Mouse (Mus musculus) embryo, embryonic 11 days (tissue): ENCODE data around the gene Sp100.

Experiments used
- DNase-seq: peaks from one replicate; pipeline ENCODE4 v3.0.0-alpha.2; 2015

The Sp100 gene

GRCm38 (mm10) chr1:85703245-85704186, 53.7 kb downstream of the Sp100 start:
- DNase-seq = peak; percentile 89

DNA sequence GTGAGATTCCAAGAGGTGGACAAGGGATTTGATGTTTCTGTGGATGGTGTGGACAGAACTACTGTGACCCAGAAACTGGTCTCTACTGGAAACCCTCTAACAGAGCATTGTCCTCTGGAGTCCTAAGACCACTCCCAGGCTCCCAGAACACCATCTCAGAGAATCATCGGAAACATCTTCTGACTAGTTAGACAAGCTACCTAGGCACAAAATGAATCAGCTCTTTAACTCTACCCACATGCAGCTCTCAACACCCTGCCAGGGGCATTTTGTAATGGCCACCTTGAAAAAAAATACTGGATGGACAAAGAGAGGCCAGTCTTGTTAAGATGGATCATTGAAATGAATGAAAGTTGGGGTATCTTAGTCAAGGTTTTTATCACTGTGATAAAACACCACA, 55.8 kb downstream of the Sp100 start:
- DNase-seq = no peak

DNA sequence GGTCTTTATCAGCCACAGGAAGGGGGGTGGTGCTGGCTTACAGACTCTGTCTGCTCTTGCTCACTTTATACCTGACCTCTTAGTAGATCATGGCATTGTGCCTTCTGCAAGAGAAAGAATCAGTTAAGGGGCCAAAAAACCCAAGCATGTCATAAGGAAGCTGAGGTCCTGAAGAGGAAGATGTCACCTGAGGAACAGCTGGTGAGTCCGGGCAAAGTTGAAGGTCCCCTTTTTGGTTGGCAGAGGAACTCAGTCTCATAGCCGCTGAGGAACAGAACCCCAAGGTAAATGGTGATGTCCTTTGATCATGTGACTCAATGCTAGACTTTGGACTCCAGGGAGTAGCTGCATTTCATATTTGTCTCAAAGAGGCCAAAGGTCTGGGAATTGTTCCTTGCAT, 57.0 kb downstream of the Sp100 start:
- DNase-seq = no peak

GRCm38 (mm10) chr1:85714501-85714900, 64.7 kb downstream of the Sp100 start:
- DNase-seq = no peak

DNA sequence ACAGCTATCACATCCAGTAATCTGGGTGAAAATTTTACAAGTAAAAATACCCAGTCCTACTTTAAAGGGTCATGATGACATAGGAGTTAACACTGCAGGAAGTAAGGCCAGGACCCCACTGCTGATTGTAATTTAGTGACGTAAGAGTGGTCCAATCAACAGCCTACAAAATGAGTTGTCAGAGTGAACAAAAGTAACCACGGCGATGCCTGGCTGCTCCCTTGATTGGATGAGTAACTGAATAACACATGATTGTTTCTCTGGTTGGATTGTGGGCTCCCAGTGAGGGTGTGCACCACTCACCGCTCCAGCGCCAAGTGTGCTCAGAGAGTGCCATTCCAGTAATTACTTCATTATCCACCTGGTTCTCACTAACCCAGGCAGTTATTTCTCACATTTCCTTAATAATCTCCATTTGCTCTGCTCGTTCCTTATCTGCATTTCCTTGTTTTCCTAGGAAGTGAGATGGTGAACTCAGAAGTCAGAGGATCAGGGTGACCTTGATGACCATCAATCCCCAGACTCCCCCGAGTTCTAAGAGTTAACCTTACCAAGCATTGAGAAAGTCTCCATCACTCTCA, 66.7 kb downstream of the Sp100 start:
- peak; percentile 27 for DNase-seq

- no peak for DNase-seq
Observed at GRCm38 (mm10) chr1:85719049-85719448, 69.3 kb downstream of the Sp100 start.

DNA sequence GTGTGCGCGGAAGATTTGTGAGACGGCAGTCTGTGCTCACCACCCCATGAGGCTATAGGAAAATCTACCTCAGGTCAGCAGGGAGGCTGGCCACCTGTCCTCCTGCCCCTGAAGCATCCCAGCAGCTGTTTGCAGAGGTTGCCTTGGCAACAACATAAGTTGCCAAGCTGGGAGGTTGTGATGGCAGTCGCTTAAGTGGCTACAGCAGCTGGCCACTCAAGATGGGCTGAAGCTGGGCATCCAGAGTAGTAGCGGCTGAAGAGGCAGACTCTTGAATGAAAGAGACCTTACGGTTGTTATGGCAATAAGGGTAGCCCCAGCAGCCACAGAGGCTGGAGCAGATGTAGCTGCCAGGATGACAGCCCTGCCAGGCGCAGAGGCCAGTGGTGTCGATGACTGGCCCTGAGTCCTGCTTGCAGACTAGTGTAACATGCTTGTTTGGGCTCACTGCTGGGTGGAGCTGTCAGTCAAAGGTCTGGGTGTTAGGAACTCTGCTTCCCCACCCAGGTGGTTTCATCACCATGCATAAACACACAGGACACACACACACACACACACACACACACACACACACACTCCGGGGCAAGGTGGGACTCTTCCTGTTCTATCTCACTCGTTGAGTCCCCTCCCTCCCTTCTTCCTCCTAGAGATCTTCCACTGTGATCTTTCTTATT, 70.6 kb downstream of the Sp100 start:
- DNase-seq = peak; percentile 48

GRCm38 (mm10) chr1:85730471-85730870, 80.7 kb downstream of the Sp100 start:
- no peak for DNase-seq

- DNase-seq = no peak
Observed at GRCm38 (mm10) chr1:85732581-85732980, 82.8 kb downstream of the Sp100 start.

GRCm38 (mm10) chr1:85734511-85734910, 84.7 kb downstream of the Sp100 start:
- DNase-seq = no peak

GRCm38 (mm10) chr1:85735463-85736123, 85.8 kb downstream of the Sp100 start:
- DNase-seq = peak; percentile 8

- DNase-seq = peak; percentile 84
Observed at GRCm38 (mm10) chr1:85736355-85737184, 86.8 kb downstream of the Sp100 start.

DNA sequence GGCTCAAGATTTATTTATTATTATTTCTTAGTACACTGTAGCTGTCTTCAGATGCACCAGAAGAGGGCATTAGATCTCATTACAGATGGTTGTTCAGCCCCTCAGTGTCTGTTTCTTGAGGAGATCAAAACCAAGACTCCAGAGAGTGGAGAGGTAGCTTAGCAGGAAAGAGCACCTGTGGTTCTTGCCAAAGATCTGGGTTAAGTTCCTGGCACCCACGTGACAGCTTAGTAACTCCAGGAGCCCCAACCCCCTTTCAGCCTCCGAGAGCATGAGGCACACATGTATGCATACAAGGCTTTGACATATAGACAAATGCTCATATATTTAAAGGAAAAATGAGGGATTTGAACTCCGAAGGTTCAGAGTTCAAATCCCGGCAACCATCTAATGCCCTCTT, 89.2 kb downstream of the Sp100 start:
- DNase-seq = no peak

GRCm38 (mm10) chr1:85739819-85740218, 90.0 kb downstream of the Sp100 start:
- DNase-seq = no peak

- no peak for DNase-seq
Observed at GRCm38 (mm10) chr1:85740923-85741322, 91.1 kb downstream of the Sp100 start.

DNA sequence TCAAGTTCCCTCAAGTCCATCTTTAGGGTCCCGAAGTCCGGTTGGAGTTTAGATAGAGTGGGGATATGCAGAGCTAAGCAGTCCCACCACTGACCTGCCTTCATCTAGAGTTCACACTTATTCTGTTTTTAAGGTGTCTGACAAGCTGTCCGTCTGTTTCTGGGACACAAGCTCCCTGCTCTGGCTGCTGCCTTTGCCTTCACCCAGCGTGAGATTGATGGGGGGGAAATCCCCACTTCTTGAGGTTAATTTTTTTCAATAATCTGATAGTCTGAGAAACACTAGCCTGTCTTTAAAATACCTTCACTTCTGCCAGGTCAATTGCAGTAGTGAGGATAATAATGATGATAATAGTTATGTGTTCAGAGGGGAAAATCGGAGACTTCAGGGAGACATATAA, 92.5 kb downstream of the Sp100 start:
- peak; percentile 19 for DNase-seq

DNA sequence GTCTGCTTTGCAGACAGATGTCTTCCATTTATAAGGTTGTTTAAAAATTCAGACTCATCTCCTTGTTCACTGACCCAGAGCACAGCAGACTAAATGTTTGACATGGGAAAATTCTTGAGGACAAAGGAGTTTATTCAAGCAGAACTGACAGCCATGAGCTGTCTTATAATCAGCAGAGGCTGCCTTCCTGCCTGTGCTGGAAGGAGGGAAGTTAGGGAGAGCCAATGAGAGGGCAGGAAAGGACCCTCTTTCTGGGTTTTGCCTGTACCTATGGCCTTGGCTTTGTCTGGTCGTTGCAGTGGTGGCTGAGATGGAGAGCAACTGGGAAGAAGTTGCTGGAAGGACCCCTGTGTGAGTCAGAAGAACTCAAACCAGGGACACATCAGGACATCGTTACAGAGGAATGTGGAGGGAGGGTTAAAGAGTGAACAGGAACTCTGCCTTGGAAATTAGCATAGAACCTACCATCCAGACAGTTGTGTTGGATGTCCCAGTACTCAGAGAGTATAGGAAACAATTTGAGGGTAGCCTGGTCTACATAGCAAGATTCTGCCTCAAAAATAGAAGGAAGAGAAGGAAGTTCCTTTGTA, 93.2 kb downstream of the Sp100 start:
- DNase-seq = peak; percentile 64

DNA sequence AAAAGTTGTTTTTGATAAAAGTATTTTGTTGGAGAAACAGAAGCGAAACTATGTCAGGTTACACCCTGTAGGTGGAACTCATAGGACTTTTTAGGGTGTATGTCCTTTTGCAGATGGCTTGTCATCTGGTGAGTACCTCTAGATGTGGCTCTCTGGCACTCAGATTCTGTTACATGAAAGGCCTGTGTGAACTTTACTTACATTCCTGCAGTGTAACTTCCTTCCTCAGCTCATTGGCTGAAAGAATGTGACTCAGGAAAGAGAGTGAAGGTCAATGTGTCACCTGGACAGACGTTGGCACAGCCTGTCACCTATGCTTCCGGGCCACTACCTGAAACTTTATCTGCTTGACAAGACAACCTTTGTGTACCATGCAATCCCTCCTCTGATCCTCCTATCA, 94.8 kb downstream of the Sp100 start:
- DNase-seq = no peak

DNA sequence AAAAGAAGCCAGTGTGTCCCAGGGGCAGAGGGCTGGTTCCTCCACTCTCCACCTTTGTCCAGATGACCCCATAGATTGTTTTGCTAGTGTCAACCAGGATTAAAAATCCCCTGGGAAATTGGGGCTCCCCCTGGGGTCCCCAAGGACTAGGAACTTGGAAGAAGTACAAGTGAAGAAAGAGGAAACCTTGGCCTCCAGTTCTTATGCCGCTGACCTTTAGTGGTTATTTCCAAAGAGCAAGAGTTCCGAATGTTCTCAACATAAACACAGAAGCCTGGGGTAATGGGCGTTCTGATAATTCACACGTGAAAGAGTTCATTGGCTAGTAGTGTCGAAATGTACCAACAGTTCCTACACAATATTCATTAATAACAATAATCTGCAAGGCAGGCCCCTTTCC, 96.7 kb downstream of the Sp100 start:
- no peak for DNase-seq

DNA sequence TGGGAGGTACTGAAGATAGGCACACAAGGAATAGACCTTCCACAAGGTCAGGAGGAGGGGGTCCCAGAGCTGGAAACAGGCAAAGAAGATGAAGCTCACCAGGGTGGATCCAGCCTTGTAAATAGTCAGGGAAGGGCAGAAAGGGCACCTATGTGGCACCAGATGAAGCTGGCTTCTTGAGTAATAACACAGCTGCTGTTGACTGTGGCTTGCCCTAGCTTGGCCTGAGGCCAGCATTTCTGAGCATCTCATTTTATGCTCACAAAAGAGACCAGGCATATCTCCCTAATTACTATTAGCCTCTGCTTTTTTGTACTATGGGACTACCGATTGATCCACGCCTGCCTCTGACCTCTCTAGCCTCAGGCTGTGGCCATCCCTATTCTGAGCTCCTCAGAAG, 100.0 kb downstream of the Sp100 start:
- DNase-seq = no peak

DNA sequence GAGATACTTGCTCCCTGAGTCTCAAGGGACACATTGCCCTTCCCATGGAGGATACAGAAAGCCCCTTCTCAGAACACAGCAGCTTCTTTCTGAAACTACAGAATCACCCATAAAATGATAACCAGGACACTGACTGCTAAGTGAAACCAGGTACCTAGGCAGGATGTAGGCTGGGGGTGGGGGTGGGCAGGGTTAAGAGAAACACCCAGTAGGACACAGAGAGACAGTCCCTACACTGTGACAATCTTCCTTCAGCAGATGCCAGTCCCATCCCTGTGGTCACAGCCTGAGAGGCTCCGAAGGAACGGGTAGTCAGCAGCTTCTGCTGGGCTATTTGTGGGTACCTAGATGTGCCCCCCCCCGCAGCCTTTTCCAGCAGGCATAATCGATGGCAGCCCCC, 100.9 kb downstream of the Sp100 start:
- no peak for DNase-seq

- DNase-seq = peak; percentile 10
Observed at GRCm38 (mm10) chr1:85751494-85751893, 101.7 kb downstream of the Sp100 start.
